Mouse (Mus musculus): ENCODE measurements around the gene Ptges2. TPM values are rescaled to one million over a fixed set of nuclear protein-coding genes. Genes with fewer than 3 reads are reported as not detected.

Ptges2 gene
- polyA plus RNA-seq, 1 experiment: 57.9 TPM

DNA sequence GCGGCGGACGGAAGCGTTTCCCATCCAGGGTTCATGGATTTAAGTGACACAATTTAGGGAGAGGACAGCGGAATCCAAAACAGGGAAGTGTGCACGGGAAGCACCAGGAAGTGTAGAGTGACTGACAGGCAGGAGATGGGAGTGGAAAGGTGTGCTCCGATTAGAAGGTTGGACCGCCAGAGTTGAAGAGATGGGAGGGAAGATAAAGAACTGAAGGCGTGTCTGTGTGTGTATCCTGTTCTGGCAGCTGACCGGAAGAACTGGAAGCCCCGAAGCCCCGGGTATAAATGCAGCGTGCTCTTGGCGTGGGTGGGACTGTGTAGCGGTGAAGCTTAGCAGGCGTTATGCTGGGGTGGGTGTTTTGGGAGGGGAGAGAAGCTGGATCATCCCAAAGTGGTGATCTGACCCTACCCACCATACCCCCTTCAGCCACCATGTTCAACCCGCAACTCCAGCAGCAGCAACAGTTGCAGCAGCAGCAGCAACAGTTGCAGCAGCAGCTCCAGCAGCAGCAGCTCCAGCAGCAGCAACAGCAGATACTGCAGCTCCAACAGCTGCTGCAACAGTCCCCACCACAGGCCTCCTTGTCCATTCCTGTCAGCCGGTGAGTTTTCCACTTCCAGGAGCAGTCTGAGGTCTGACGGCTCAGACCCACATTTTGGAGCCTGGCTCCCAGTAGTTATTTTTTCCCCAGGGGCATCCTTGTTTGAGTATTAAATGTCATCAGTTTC is 32.2 kb upstream of the Ptges2 start:
- no peak for TF ChIP-seq CTCF (IDR thresholded peaks at IDR 0.05; ENCODE audit: extremely low read depth, insufficient read depth, low read length)
- 0 out of 2 replicates have a peak, but pooled peaks have one; percentile 16 for TF ChIP-seq POLR2A (IDR thresholded peaks at IDR 0.05; ENCODE audit: extremely low read depth, insufficient read depth, low read length)
- Histone ChIP-seq H3K4me1 (ENCODE audit: control insufficient read depth, insufficient read depth, low read length) (no peaks in the 10 kb centered on the region), H3K4me3 (ENCODE audit: insufficient read depth, low read length) (peak overlapping the region; percentile 69), H3K27ac (ENCODE audit: insufficient read depth, low read length) (peak overlapping the region; percentile 26; the same call in 1 of the 2 replicates)

DNA sequence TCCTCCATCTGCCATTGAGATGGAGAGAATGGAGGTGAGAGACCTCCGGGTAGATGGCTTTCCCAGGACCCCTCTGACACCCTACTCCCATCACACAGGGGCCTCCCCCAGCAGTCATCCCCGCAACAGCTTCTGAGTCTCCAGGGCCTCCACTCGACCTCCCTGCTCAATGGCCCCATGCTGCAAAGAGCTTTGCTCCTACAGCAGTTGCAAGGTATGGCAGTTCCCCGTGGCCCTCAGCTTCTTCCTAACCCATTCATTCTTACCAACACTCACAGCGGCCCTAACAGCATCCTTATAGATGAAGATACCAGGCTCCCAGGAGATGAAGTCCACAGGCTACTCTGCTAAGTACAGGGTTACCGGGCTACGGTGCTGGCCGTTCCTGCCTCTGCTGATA is 31.6 kb upstream of the Ptges2 start:
- Histone ChIP-seq H3K4me1 (ENCODE audit: control insufficient read depth, insufficient read depth, low read length) (no peaks in the 10 kb centered on the region), H3K27ac (ENCODE audit: insufficient read depth, low read length) (no peak overlapping the region), H3K4me3 (ENCODE audit: insufficient read depth, low read length) (peak overlapping the region; percentile 69; the same call in 1 of the 2 replicates)
- TF ChIP-seq POLR2A (IDR thresholded peaks at IDR 0.05; ENCODE audit: extremely low read depth, insufficient read depth, low read length) (no peak), CTCF (IDR thresholded peaks at IDR 0.05; ENCODE audit: extremely low read depth, insufficient read depth, low read length) (no peak)

- H3K4me1 ChIP-seq (ENCODE audit: control insufficient read depth, insufficient read depth, low read length): no peaks in the 10 kb centered on the region
- no peak overlapping the region for H3K4me3 ChIP-seq (ENCODE audit: insufficient read depth, low read length)
- no peak overlapping the region for H3K27ac ChIP-seq (ENCODE audit: insufficient read depth, low read length)
- TF ChIP-seq CTCF (IDR thresholded peaks at IDR 0.05; ENCODE audit: extremely low read depth, insufficient read depth, low read length) (no peak), POLR2A (IDR thresholded peaks at IDR 0.05; ENCODE audit: extremely low read depth, insufficient read depth, low read length) (no peak)
Measured at GRCm38 (mm10) chr2:32367315-32367714, 28.4 kb upstream of the Ptges2 start.

GRCm38 (mm10) chr2:32374191-32374590 is 21.5 kb upstream of the Ptges2 start:
- TF ChIP-seq CTCF (IDR thresholded peaks at IDR 0.05; ENCODE audit: extremely low read depth, insufficient read depth, low read length) (no peak), POLR2A (IDR thresholded peaks at IDR 0.05; ENCODE audit: extremely low read depth, insufficient read depth, low read length) (no peak)
- H3K4me1 ChIP-seq (ENCODE audit: control insufficient read depth, insufficient read depth, low read length): peaks cover 1% of the 10 kb centered on the region; the same call in 1 of the 2 replicates
- H3K27ac ChIP-seq (ENCODE audit: insufficient read depth, low read length): no peak overlapping the region
- no peak overlapping the region for H3K4me3 ChIP-seq (ENCODE audit: insufficient read depth, low read length)

DNA sequence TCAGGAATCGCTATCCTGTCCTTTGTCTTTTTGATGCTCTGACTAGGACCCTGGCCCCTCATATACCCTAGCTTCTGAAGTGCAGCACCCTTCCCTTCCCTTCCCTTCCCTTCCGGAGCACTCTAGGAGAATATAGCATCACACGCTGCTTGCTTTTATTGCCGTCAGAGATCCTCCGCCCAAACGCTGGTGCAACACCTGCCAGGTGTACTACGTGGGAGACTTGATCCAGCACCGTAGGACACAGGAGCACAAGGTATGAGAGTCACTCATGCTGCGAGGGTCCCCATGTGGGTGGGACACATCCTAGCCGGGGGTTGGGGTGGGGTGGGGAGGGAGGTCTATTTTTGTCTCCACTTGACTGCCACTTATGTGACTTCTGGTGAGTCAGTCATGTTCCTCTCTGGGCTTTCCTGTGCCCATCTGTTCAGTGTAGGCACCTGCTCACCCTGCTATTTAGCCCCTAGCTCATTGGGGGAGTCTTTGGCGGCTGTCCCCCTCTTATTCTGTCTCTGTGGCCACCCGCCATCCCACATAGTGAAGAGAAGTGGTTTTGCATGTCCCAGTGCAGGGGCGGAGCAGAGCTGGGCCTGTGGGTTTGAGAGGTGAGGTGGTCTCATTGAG is 20.3 kb upstream of the Ptges2 start:
- H3K4me1 ChIP-seq (ENCODE audit: control insufficient read depth, insufficient read depth, low read length): peaks cover 1% of the 10 kb centered on the region; the same call in 1 of the 2 replicates

DNA sequence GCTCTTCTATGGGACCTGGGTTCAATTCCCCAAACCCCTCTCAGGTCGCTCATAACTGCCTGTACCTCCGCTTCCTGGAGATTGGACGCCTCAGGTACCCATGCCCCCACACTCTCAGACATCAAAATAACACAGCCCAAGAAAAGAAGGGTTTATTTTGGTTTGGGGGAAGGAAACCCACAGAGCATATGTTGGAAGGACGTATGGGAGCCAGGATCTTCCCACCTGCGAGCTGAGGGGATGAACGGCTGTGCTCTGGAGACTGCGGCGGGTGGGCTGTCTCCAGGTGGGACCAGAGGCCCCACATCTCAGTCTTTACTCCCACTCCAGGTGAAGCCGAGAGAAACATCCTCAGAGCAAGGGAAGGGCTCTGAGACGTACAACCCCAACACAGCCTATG is 18.7 kb upstream of the Ptges2 start:
- TF ChIP-seq CTCF (IDR thresholded peaks at IDR 0.05; ENCODE audit: extremely low read depth, insufficient read depth, low read length): no peak
- TF ChIP-seq POLR2A (IDR thresholded peaks at IDR 0.05; ENCODE audit: extremely low read depth, insufficient read depth, low read length): no peak
- Histone ChIP-seq H3K4me3 (ENCODE audit: insufficient read depth, low read length) (no peak overlapping the region), H3K27ac (ENCODE audit: insufficient read depth, low read length) (peak overlapping the region; percentile 76)

More for the DNA sequence above, 20.3 kb upstream of the Ptges2 start:
- H3K27ac ChIP-seq (ENCODE audit: insufficient read depth, low read length): no peak overlapping the region
- TF ChIP-seq CTCF (IDR thresholded peaks at IDR 0.05; ENCODE audit: extremely low read depth, insufficient read depth, low read length) (no peak), POLR2A (IDR thresholded peaks at IDR 0.05; ENCODE audit: extremely low read depth, insufficient read depth, low read length) (no peak)
- H3K4me3 ChIP-seq (ENCODE audit: insufficient read depth, low read length): no peak overlapping the region

GRCm38 (mm10) chr2:32380001-32380500 is 15.6 kb upstream of the Ptges2 start:
- Histone ChIP-seq H3K27ac (ENCODE audit: insufficient read depth, low read length) (no peak overlapping the region), H3K4me1 (ENCODE audit: control insufficient read depth, insufficient read depth, low read length) (peaks cover 1% of the 10 kb centered on the region; the same call in 1 of the 2 replicates), H3K4me3 (ENCODE audit: insufficient read depth, low read length) (peak overlapping the region; percentile 60)
- TF ChIP-seq CTCF (IDR thresholded peaks at IDR 0.05; ENCODE audit: extremely low read depth, insufficient read depth, low read length) (no peak), POLR2A (IDR thresholded peaks at IDR 0.05; ENCODE audit: extremely low read depth, insufficient read depth, low read length) (no peak)

More for the DNA sequence above, 18.7 kb upstream of the Ptges2 start:
- peaks cover 1% of the 10 kb centered on the region; the same call in 1 of the 2 replicates for H3K4me1 ChIP-seq (ENCODE audit: control insufficient read depth, insufficient read depth, low read length)

- H3K4me1 ChIP-seq (ENCODE audit: control insufficient read depth, insufficient read depth, low read length): peaks cover 1% of the 10 kb centered on the region; the same call in 1 of the 2 replicates
- TF ChIP-seq POLR2A (IDR thresholded peaks at IDR 0.05; ENCODE audit: extremely low read depth, insufficient read depth, low read length): no peak
- TF ChIP-seq CTCF (IDR thresholded peaks at IDR 0.05; ENCODE audit: extremely low read depth, insufficient read depth, low read length): no peak
- peak overlapping the region; percentile 60 for H3K4me3 ChIP-seq (ENCODE audit: insufficient read depth, low read length)
- peak overlapping the region; percentile 4 for H3K27ac ChIP-seq (ENCODE audit: insufficient read depth, low read length)
Measured at GRCm38 (mm10) chr2:32381141-32381774, 14.4 kb upstream of the Ptges2 start.

DNA sequence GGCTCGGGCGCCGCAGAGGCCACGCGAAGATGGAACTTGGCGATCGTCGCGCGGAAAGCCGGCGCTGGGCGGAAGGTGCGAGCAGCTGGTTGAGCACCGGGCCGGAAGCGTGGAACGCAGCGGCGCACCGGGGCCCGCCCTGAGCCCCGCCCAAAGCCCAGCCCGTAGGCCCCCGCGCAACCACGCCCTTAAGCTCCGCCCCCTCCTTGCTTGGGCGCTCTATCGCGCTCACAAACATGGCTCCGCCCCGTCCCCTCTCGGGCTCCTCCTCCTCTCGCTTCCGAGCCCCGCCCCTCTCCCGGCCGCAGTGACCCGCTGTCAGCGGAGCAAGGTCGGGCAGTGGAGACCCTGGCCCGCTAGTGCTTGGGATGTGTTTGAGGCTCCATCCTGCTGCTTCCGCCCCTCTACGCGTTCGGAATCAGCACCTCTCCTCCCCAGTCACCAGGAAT is 13.9 kb upstream of the Ptges2 start, which contains the start of gene 1110008P14Rik:
1110008P14Rik (minus strand) TSS at position 164 of the 449 bp plus-strand sequence.
- Histone ChIP-seq H3K4me3 (ENCODE audit: insufficient read depth, low read length) (peak within 1 kb of the TSS; percentile 60), H3K27ac (ENCODE audit: insufficient read depth, low read length) (peak within 1 kb of the TSS; percentile 4), H3K4me1 (ENCODE audit: control insufficient read depth, insufficient read depth, low read length) (no peaks in the 10 kb centered on the region)
- TF ChIP-seq CTCF (IDR thresholded peaks at IDR 0.05; ENCODE audit: extremely low read depth, insufficient read depth, low read length) (no peak), POLR2A (IDR thresholded peaks at IDR 0.05; ENCODE audit: extremely low read depth, insufficient read depth, low read length) (peak; percentile 46; the same call in 1 of the 2 replicates)
